Mouse (Mus musculus) hindbrain, embryonic 16.5 days (tissue): Measurements from ENCODE around the gene Dnajc1. TPM values are rescaled to one million over a fixed set of nuclear protein-coding genes. Genes with fewer than 3 reads are reported as not detected.

Experiments
- ATAC-seq: fragments of 200-750 bp; cut with Nextera tagmentation; 2 replicates; pipeline ENCODE4 v1.8.0; 2017; ENCODE audit warnings: moderate TSS enrichment, moderate library complexity
- H3K27ac ChIP-seq: fragments of 300-500 bp; sonication (generic); 2 replicates; pipeline ENCODE4 v1.5.1; 2014; ENCODE audit warnings: low read depth, mild to moderate bottlenecking, control low read depth, low read length, moderate library complexity
- H3K27me3 ChIP-seq: fragments of 300-500 bp; sonication (generic); replicated peaks from 2 replicates; pipeline ENCODE4 v1.6.1; 2014; ENCODE audit warnings: low read length; ENCODE audit not compliant: control insufficient read depth, insufficient read depth
- H3K36me3 ChIP-seq: fragments of 300-500 bp; sonication (generic); 2 replicates; pipeline ENCODE4 v1.6.1; 2014; ENCODE audit warnings: mild to moderate bottlenecking, low read length, moderate library complexity, mixed read lengths; ENCODE audit not compliant: control insufficient read depth, insufficient read depth
- H3K4me1 ChIP-seq: fragments of 300-500 bp; sonication (generic); 2 replicates; pipeline ENCODE4 v1.6.1; 2014; ENCODE audit warnings: low read depth, low read length; ENCODE audit not compliant: control insufficient read depth, insufficient read depth
- H3K4me2 ChIP-seq: fragments of 300-500 bp; sonication (generic); 2 replicates; pipeline ENCODE4 v1.6.1; 2014; ENCODE audit warnings: mild to moderate bottlenecking, low read length, control low read depth, moderate library complexity
- H3K4me3 ChIP-seq: fragments of 300-500 bp; sonication (generic); 2 replicates; pipeline ENCODE4 v1.5.1; 2014; ENCODE audit warnings: mild to moderate bottlenecking, low read length, control low read depth, moderate library complexity
- H3K9ac ChIP-seq: fragments of 300-500 bp; sonication (generic); 2 replicates; pipeline ENCODE4 v1.6.1; 2014; ENCODE audit warnings: low read depth, mild to moderate bottlenecking, control low read depth, low read length, moderate library complexity
- H3K9me3 ChIP-seq: fragments of 300-500 bp; sonication (generic); 2 replicates; pipeline ENCODE4 v1.6.1; 2014; ENCODE audit warnings: mild to moderate bottlenecking, low read length, moderate library complexity; ENCODE audit not compliant: control insufficient read depth
- WGBS: fragments of 180-500 bp; shearing (Covaris S2); extraction: QIAGEN DNeasy Blood & Tissue Kit; methylation state at CpG from one replicate; pipeline ENCODE4 v1.1.7; 2014; 5-methylcytosine and 5-hydroxymethylcytosine counted together
- polyA plus RNA-seq: library from polyadenylated mRNA; unstranded; fragments of >200 nt; fragmentation: Nextera tagmentation; extraction: Ambion mirVana; gene quantifications from 2 replicates; pipeline ENCODE4 v1.2.1, GENCODE M21; 2015

Gene Dnajc1
- polyA plus RNA-seq, 1 experiment from 2014 or later: 21.7 TPM

DNA sequence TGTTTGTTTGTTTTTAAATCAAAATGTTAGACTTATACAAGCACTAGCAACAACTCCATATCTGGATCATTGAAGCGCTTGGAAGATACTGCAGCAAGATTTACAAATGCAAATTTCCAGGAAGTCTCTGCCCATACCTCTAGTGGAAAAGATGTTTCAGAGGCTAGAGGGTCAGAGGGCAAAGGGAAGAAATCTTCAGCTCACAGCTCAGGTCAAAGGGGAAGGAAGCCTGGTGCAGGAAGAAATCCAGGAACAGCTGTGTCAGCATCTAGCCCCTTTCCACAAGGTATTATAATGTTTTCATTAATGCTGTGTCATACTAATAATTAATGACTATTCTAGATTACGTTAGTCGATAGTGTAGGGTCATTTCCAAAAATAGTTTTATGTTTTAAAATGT lies 233.2 kb downstream of the Dnajc1 start:
- ATAC-seq: no peak
- H3K4me1 ChIP-seq: no peaks in the 10 kb centered on the region
- no peak overlapping the region for H3K9ac ChIP-seq
- no peaks in the 10 kb centered on the region for H3K27me3 ChIP-seq
- H3K36me3 ChIP-seq: peaks cover 16% of the 10 kb centered on the region
- 82% methylated on average over 3 of the region's 3 CpGs for WGBS
- no peak overlapping the region for H3K4me3 ChIP-seq
- H3K4me2 ChIP-seq: no peak overlapping the region
- no peaks in the 10 kb centered on the region for H3K9me3 ChIP-seq
- no peak overlapping the region for H3K27ac ChIP-seq

- no peaks in the 10 kb centered on the region for H3K27me3 ChIP-seq
- no peak for ATAC-seq
- H3K9ac ChIP-seq: no peak overlapping the region
- no peaks in the 10 kb centered on the region for H3K9me3 ChIP-seq
- no peak overlapping the region for H3K4me2 ChIP-seq
- no peak overlapping the region for H3K4me3 ChIP-seq
- H3K27ac ChIP-seq: no peak overlapping the region
- H3K4me1 ChIP-seq: no peaks in the 10 kb centered on the region; the same call in 1 of the 2 replicates
- peaks cover 15% of the 10 kb centered on the region for H3K36me3 ChIP-seq
- WGBS: 91% methylated on average over 3 of the region's 3 CpGs
Measured at GRCm38 (mm10) chr2:18156131-18156530, 236.5 kb downstream of the Dnajc1 start.
